Mouse (Mus musculus) heart, embryonic 13.5 days (tissue): Measurements from ENCODE around the gene Fjx1. TPM values are rescaled to one million over a fixed set of nuclear protein-coding genes. Genes with fewer than 3 reads are reported as not detected.

Experiments used
- ATAC-seq: fragments of 200-750 bp; cut with Nextera tagmentation; 2 replicates; pipeline ENCODE4 v1.8.0; 2017; ENCODE audit warnings: moderate TSS enrichment; ENCODE audit not compliant: insufficient number of reproducible peaks, low FRiP score, low TSS enrichment; ENCODE audit errors: extremely low read depth
- H3K27ac ChIP-seq: fragments of 300-500 bp; sonication (generic); replicated peaks from 2 replicates; pipeline ENCODE4 v1.5.1; 2015; ENCODE audit warnings: moderate library complexity, mild to moderate bottlenecking, inconsistent platforms
- H3K27me3 ChIP-seq: fragments of 300-500 bp; sonication (generic); replicated peaks from 2 replicates; pipeline ENCODE4 v1.6.1; 2015; ENCODE audit warnings: mild to moderate bottlenecking, inconsistent platforms
- H3K36me3 ChIP-seq: fragments of 300-500 bp; sonication (generic); 2 replicates; pipeline ENCODE4 v1.6.1; 2015; ENCODE audit warnings: mild to moderate bottlenecking, inconsistent platforms
- H3K4me1 ChIP-seq: fragments of 300-500 bp; sonication (generic); 2 replicates; pipeline ENCODE4 v1.6.1; 2015; ENCODE audit warnings: inconsistent platforms
- H3K4me2 ChIP-seq: fragments of 300-500 bp; sonication (generic); 2 replicates; pipeline ENCODE4 v1.6.1; 2015; ENCODE audit warnings: inconsistent platforms, mild to moderate bottlenecking, moderate library complexity
- H3K4me3 ChIP-seq: fragments of 300-500 bp; sonication (generic); 2 replicates; pipeline ENCODE4 v1.5.1; 2015; ENCODE audit warnings: moderate library complexity, mild to moderate bottlenecking, inconsistent platforms
- H3K9ac ChIP-seq: fragments of 300-500 bp; sonication (generic); 2 replicates; pipeline ENCODE4 v1.6.1; 2015; ENCODE audit warnings: inconsistent platforms, mild to moderate bottlenecking, moderate library complexity
- H3K9me3 ChIP-seq: fragments of 300-500 bp; sonication (generic); 2 replicates; pipeline ENCODE4 v1.6.1; 2016; ENCODE audit warnings: inconsistent platforms
- WGBS: fragments of 180-500 bp; shearing (Covaris S2); methylation state at CpG from one replicate; pipeline ENCODE4 v1.1.7; 2015; ENCODE audit warnings: mixed read lengths; 5-methylcytosine and 5-hydroxymethylcytosine counted together
- polyA plus RNA-seq: library from polyadenylated mRNA; unstranded; fragments of >200 nt; fragmentation: Nextera tagmentation; extraction: Ambion mirVana; gene quantifications from 2 replicates; pipeline ENCODE4 v1.2.1, GENCODE M21; 2015

The Fjx1 gene
- polyA plus RNA-seq, 1 experiment from 2014 or later = 2.5 TPM

DNA sequence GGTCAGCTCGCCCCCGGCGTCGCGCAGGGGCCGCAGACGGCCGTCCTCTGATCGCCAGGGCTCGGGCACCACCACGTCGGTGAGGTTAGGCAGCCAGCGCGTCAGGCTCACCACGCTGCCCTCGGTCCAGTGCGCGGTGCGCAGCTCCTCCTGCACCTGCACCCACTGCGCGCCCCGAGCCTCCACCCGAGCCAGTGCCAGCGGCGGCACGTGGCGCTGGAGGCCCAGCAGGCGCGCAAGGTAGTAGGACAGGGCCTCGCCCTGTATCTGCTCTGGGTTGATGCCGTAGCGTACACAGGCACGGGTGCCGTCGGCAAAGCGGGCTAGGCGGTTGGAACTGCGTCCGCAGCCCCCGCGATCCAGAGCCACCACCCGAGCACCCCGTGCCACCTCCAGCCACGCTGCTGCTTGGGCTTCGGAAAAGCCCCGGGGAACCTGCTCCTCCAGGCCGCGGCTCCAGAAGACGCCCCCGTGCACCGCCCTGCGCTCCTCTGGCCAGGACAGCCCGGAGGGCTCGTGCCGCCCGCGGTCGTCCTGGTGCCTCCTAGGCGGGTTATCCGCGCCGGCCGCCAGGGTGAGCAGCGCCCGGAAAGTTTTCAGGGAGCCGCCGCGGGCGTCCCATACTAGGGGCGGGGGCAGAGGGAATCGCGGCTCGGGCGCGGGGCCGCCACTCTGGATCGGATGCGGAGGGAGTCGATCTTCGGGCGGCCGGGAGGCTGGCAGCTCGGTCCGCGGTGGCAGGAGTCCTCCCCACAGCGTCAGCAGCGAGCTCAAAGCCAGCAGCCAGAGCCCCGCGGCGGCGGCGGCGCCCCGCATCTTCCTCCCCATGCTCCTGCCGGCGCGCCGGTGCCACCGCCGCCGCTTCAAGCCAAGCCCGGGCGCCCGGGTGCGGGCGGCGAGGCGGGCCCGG, 1.3 kb downstream of the Fjx1 start:
- under 1% methylated on average over 94 of the region's 109 CpGs for WGBS
- Histone ChIP-seq H3K9ac (peak overlapping the region; percentile 87), H3K27ac (peak overlapping the region; percentile 39; the same call in 1 of the 2 replicates), H3K36me3 (no peaks in the 10 kb centered on the region), H3K9me3 (no peaks in the 10 kb centered on the region), H3K27me3 (peaks cover 38% of the 10 kb centered on the region), H3K4me3 (peak overlapping the region; percentile 73), H3K4me1 (peaks cover 22% of the 10 kb centered on the region), H3K4me2 (peak overlapping the region; percentile 98)
- ATAC-seq = no peak

DNA sequence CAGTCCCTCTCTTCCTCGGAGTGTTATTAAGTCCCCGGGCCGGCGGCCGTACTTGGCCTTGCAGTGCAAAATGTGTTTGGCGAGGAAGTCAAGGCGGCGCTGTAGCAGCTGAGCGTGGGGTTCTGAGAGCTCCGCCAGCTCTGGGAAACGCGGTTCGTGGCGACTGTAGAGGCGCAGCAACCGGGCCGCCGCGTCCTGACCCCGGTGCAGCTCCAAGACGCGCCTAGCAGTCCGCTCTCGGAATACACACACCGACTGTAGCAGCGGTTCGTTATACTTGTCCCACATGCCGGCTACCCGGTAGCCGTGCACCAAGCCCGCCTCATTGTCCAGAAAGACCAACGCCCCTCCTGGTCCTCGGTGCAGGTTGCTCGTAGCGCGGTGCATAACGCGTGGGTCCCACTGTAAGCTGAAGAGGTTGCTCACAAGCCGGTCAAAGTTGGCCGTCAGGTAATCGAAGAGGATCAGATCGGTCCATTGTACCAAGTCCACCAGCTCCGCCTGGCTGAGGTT, 2.0 kb downstream of the Fjx1 start:
- Histone ChIP-seq H3K9ac (peak overlapping the region; percentile 87), H3K4me1 (peaks cover 22% of the 10 kb centered on the region), H3K27me3 (peaks cover 31% of the 10 kb centered on the region), H3K27ac (no peak overlapping the region), H3K4me2 (peak overlapping the region; percentile 98), H3K36me3 (no peaks in the 10 kb centered on the region), H3K4me3 (peak overlapping the region; percentile 73), H3K9me3 (no peaks in the 10 kb centered on the region)
- no peak for ATAC-seq
- under 1% methylated on average over 43 of the region's 43 CpGs for WGBS

DNA sequence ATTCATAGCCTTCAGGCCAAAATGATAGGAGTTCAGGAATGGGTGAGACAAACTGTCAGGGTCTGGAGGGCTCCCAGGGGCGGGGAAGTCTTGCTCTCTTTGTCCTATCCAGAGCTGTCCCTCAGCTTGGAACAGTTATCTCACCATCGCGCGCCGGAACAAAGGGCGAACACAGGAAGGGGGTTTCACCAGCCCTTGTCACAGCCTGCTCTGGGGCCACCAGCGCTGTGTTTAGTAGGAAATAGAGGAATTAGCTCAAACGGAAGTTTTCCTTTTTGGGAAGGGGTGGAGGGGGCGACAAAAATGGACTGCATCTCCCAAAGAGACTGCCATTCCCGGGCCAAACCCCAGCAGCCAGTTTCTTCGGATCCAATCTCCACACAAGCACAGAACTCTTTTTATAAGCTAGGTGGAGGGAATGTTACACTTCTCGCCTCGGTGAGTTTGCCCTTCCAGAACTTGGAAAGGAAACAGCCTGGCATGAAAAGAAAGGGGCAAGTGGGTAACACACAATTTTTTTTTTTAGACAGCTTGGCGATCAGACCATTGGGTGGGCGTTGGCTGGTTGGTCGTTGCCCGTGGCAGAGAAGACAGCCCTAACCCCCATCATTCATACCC, 2.6 kb downstream of the Fjx1 start:
- peaks cover 25% of the 10 kb centered on the region for H3K27me3 ChIP-seq
- peak overlapping the region; percentile 98 for H3K4me2 ChIP-seq
- peak overlapping the region; percentile 87 for H3K9ac ChIP-seq
- ATAC-seq = no peak
- H3K9me3 ChIP-seq = no peaks in the 10 kb centered on the region
- H3K4me3 ChIP-seq = peak overlapping the region; percentile 73
- no peaks in the 10 kb centered on the region for H3K36me3 ChIP-seq
- no peak overlapping the region for H3K27ac ChIP-seq
- whole genome bisulfite sequencing = under 1% methylated on average over 17 of the region's 17 CpGs
- peaks cover 22% of the 10 kb centered on the region for H3K4me1 ChIP-seq

DNA sequence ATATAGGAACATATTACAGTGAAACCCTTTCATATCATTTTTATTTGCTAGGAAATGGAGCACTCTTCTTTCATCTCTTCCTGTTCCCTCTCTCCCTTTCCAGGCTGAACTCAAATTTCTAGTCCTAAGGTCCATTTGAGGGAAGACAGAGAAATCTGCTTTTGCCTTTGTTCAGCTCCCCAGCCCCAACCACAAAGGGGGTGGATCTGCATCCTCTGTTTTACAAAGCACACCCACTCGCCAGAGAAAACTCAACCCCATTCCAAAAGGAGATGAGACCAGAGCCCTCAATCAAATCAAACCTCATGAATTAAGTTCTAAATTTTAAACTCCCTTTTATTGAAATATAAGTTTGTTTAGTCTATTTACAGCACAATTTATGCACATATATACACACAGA, 3.2 kb downstream of the Fjx1 start:
- peaks cover 22% of the 10 kb centered on the region for H3K4me1 ChIP-seq
- no peaks in the 10 kb centered on the region for H3K9me3 ChIP-seq
- no peak overlapping the region for H3K27ac ChIP-seq
- ATAC-seq = no peak
- H3K36me3 ChIP-seq = no peaks in the 10 kb centered on the region
- 62% methylated on average over 1 of the region's 1 CpGs for WGBS
- no peak overlapping the region for H3K4me3 ChIP-seq
- peaks cover 18% of the 10 kb centered on the region for H3K27me3 ChIP-seq
- no peak overlapping the region for H3K4me2 ChIP-seq
- no peak overlapping the region for H3K9ac ChIP-seq

DNA sequence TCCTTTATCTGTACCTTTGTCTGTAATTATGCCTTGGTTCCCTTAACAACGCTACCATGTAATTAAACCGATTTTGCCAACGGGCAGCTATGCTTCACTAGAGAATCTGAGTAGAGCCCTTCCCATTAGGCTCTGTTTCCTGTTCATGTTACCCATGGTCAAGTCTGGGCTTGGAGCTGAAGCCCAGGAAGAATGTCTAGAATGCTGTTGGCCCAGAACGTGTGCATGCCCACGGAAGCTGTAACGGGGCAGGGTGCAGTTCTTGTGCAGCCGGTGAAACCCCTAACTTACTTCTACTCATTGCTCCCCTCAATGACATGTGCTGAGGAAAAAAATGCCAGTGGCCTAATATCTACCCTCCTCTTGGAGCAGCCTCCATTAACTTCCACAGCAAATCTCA, 4.5 kb downstream of the Fjx1 start:
- ATAC-seq = no peak
- Histone ChIP-seq H3K27me3 (peaks cover 12% of the 10 kb centered on the region), H3K9ac (no peak overlapping the region), H3K4me2 (no peak overlapping the region), H3K4me1 (peaks cover 21% of the 10 kb centered on the region), H3K9me3 (no peaks in the 10 kb centered on the region), H3K4me3 (no peak overlapping the region), H3K36me3 (no peaks in the 10 kb centered on the region), H3K27ac (no peak overlapping the region)
- 80% methylated on average over 7 of the region's 7 CpGs for WGBS

DNA sequence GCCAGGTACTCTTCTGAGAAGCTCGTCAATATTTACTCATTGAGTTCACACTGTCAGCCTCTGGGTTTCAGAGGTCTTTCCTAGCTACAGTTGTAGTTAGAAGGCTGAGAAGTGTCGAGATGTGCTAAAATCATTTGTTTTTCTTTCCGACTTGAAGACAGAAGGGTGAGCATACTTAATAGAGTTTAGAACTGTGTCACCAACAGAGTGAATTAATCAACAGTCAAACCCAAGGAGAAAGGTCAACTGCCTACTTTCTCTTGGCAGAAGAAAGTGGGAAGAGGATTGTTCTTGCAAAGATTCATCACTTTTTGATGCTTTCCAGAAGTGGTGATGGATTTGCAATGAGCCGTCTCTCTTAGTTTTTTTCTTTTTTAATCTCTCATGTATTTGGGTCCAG, 5.4 kb downstream of the Fjx1 start:
- peaks cover 9% of the 10 kb centered on the region; the same call in 1 of the 2 replicates for H3K27me3 ChIP-seq
- 61% methylated on average over 4 of the region's 4 CpGs for WGBS
- ATAC-seq = no peak
- H3K27ac ChIP-seq = no peak overlapping the region
- H3K9me3 ChIP-seq = no peaks in the 10 kb centered on the region
- no peak overlapping the region for H3K9ac ChIP-seq
- H3K4me2 ChIP-seq = no peak overlapping the region
- H3K4me1 ChIP-seq = peaks cover 15% of the 10 kb centered on the region
- H3K4me3 ChIP-seq = no peak overlapping the region
- no peaks in the 10 kb centered on the region for H3K36me3 ChIP-seq

DNA sequence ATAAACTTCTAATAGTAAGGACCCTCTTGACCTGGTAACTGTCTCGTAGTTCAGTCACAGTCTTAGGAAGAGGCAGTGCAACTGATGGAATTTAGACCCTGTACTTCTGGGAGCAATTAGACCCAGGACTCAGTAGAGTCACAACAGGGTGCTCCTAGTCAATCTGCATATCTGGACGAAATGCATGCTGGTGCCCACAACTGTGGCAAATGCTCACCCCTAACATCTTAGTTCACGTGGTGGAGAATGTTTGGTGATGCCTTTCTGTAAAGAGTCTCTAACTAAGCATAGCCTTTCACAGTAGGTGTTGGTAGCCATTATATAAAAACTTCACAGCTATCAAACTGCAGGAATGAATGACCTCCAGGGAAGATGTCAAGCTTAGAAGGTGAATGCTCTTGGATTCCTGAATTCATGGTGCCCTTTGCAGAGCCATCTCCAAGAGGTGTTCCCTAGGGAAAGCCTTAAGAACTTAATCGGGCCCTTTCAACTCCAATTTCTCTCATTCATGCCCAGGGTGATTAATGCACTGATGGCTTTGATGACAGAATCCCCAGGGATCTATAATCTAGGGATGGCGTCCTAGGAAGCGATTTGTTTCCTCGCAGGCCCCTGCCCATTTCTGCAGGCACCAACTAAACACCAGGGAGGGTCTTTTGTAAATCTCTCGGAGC, 14.8 kb downstream of the Fjx1 start:
- H3K9ac ChIP-seq = no peak overlapping the region
- ATAC-seq = no peak
- H3K27me3 ChIP-seq = 0 out of 2 replicates have a peak, but pooled peaks cover 4% of the 10 kb centered on the region
- no peak overlapping the region for H3K4me2 ChIP-seq
- 52% methylated on average over 8 of the region's 8 CpGs for WGBS
- no peaks in the 10 kb centered on the region for H3K36me3 ChIP-seq
- no peaks in the 10 kb centered on the region for H3K9me3 ChIP-seq
- no peak overlapping the region for H3K4me3 ChIP-seq
- no peaks in the 10 kb centered on the region for H3K4me1 ChIP-seq
- H3K27ac ChIP-seq = no peak overlapping the region

DNA sequence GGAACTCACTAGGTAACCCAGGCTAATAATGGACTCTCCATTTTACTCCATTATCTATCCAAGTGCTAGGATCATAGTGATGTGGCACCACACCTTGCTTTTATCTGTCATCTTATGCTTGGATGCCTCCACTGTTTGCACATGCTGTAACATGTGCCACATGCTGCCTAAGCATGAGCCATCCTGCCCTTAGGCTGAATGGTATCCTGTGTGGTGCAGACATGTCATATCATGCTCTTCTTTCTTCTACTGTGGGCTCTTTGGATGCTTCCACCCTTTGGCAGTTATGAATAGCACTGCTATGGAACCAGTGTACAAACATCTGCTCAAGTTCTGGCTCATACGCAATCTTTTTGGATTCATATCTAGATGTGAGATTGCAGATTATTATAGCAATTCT, 18.4 kb downstream of the Fjx1 start:
- 87% methylated on average over 1 of the region's 1 CpGs for WGBS
- no peaks in the 10 kb centered on the region for H3K9me3 ChIP-seq
- no peaks in the 10 kb centered on the region for H3K4me1 ChIP-seq
- H3K36me3 ChIP-seq = no peaks in the 10 kb centered on the region
- no peak overlapping the region for H3K4me2 ChIP-seq
- ATAC-seq = no peak
- no peak overlapping the region for H3K27ac ChIP-seq
- H3K4me3 ChIP-seq = no peak overlapping the region
- no peak overlapping the region for H3K9ac ChIP-seq
- H3K27me3 ChIP-seq = 0 out of 2 replicates have a peak, but pooled peaks cover 4% of the 10 kb centered on the region

DNA sequence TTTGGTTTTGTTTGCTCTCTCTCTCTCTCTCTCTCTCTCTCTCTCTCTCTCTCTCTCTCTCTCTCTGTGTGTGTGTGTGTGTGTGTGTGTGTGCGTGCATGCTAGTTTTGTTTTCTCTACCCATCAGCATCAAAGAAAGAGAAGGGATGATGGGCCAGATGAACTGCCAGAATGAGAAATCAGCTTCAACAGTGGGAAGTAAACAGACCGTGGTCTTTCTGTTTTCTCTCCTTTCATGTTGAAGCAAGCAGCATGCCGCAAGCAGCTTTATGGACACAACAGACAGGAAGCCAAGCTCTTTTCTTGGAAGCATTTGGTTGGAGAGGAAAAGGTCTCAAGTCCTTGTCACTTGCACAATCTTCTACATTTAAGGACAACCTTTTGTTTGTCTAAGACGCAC, 21.2 kb downstream of the Fjx1 start:
- no peak for ATAC-seq
- no peaks in the 10 kb centered on the region for H3K36me3 ChIP-seq
- H3K9ac ChIP-seq = no peak overlapping the region

DNA sequence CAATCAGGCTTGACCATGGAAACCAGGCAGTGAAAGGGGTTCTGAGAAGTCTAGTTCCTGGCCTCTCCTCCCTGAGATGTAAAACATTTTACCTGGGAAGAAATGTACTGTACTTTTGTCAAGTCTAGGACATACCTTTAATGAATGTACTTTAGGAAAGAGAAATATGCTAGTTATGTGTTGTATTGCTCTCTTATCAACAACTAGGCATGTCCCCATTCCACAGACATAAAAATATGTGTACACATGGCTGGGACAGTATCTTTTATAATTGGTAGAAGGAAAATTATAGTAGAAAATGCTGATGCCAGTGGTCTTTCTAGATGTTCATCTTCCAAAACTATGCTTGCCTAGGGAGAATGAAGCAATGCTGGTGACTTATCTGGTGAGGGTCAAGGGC, 24.3 kb downstream of the Fjx1 start:
- Histone ChIP-seq H3K4me2 (no peak overlapping the region), H3K27ac (no peak overlapping the region), H3K4me1 (no peaks in the 10 kb centered on the region), H3K27me3 (no peaks in the 10 kb centered on the region), H3K9me3 (no peaks in the 10 kb centered on the region), H3K36me3 (no peaks in the 10 kb centered on the region), H3K4me3 (no peak overlapping the region), H3K9ac (no peak overlapping the region)
- ATAC-seq = no peak

More for the DNA sequence above, 21.2 kb downstream of the Fjx1 start:
- no peak overlapping the region for H3K27ac ChIP-seq
- H3K4me3 ChIP-seq = no peak overlapping the region
- H3K4me1 ChIP-seq = no peaks in the 10 kb centered on the region
- no peaks in the 10 kb centered on the region for H3K9me3 ChIP-seq
- no peaks in the 10 kb centered on the region for H3K27me3 ChIP-seq
- WGBS = 66% methylated on average over 4 of the region's 4 CpGs
- no peak overlapping the region for H3K4me2 ChIP-seq

DNA sequence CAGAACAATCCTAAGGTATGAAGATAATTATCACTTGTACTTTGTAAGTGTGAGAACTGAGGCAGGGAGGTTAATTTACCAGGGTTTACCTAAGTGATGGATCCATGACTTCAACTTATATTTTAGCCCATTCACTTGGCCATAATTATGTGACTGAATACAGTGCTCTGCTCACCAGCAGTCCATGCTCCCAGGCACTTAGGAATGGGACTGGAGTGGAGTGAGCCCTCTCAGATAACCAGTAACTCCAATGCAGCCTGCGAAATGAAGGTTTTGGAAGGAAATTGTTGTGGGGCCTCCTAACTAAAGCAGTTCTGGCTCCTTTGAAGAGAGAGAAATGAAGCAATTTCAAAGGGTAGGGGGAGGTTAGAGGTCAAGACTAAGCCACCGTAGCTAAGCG, 25.9 kb downstream of the Fjx1 start:
- Histone ChIP-seq H3K27ac (no peak overlapping the region), H3K9ac (no peak overlapping the region)
- 79% methylated on average over 3 of the region's 3 CpGs for WGBS

More for the DNA sequence above, 25.9 kb downstream of the Fjx1 start:
- no peak for ATAC-seq
- Histone ChIP-seq H3K27me3 (no peaks in the 10 kb centered on the region), H3K4me3 (no peak overlapping the region), H3K4me1 (no peaks in the 10 kb centered on the region), H3K9me3 (no peaks in the 10 kb centered on the region), H3K36me3 (no peaks in the 10 kb centered on the region), H3K4me2 (no peak overlapping the region)
